23 mouse cellular contexts compared by ENCODE assay signal in the genomic region with DNA sequence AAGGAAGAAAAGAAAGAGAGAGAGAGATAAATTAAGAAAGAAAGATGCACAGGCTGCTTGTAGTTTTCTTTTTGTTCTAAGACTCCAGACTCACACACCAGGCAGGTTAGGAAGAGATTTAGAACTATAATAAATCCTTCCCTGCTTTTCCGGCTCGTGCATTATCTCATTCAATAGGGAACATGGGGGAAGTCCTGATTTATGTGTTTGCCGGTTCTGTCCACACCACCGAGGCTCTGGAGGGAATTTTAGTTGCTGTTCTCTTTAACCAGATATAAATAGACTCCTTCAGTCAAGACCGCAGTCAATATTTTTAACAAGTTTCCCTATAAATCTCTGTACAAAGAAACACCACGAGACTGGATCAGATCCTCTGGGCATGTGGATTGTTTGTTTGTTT. TPM values are rescaled to one million over a fixed set of nuclear protein-coding genes. Genes with fewer than 3 reads are reported as not detected.
DNase-seq lines count a peak whose midpoint lies in the region.
"Had no signal": no experiment of that assay in that cellular context is flagged by ENCODE, and none has a peak within 500 bp of the region (broad histone marks: within the 10 kb centered on the region; RNA-seq: fewer than 3 reads in every experiment).

No protein-coding gene starts in this region.

- peak; percentile 24 for DNase-seq in kidney, adult 11 months
- no peak for DNase-seq in kidney, adult 18-20 months
- peak; percentile 55 for DNase-seq in kidney, adult 9 months
- DNase-seq in kidney, postnatal 10 days = peak; percentile 14
- no peak for DNase-seq in left cerebral cortex, postnatal 14 days (ENCODE audit: low spot score in 2 of 2)
- DNase-seq in frontal cortex, postnatal 25 days (ENCODE audit: low spot score in 2 of 2) = no peak
- no peak for DNase-seq in adrenal gland, adult 2 months
- DNase-seq: adrenal gland, postnatal 25 days; cerebellum, adult 11-12 months; cerebellum, adult 9-11 months; gastrocnemius, adult 2 months; gastrocnemius, postnatal 36 days; heart, adult 18-20 months; liver; lung, embryonic 14.5 days; right cerebral cortex, postnatal 14 days; thymus, postnatal 4 days had no signal

- intact Hi-C loops in left cerebral cortex, postnatal 14 days (cut with DNase I) = no loop called here

RNA-seq across cellular contexts. Expression of gene Crb1, which starts 57.1 kb away (rescaled TPM):
- total RNA-seq in left cerebral cortex, postnatal 14 days (2021) = under 1 TPM; 0.68 to 0.97 TPM
- total RNA-seq in adrenal gland, adult 2 months (2021) = not detected
- not detected in 2 replicates for polyA plus RNA-seq in adrenal gland, adult 2 months (2012; rRNA removed)
- total RNA-seq: adrenal gland, postnatal 25 days; gastrocnemius, adult 2 months; gastrocnemius, postnatal 36 days; megakaryocyte progenitor cell, adult 5-6 weeks had no signal
- polyA plus RNA-seq: CD4-positive, CD25-positive, alpha-beta regulatory T cell, adult 4 months; inflammation-experienced regulatory T-cells, adult 6 months; liver, embryonic 14.5 days; lung, embryonic 14.5 days; small intestine, adult 2 months; thymus, postnatal 0 days had no signal

Comparison
In these comparisons a context has a peak if more than half of its experiments do, and no peak if none do; other contexts are left out.
1. DNase-seq: peak in kidney, adult 11 months (single experiment), kidney, adult 9 months (single experiment) and kidney, postnatal 10 days (single experiment); none in kidney, adult 18-20 months (single experiment), left cerebral cortex, postnatal 14 days (0 of 2), frontal cortex, postnatal 25 days (0 of 2) and adrenal gland, adult 2 months (single experiment).